Mouse (Mus musculus): ENCODE results near the gene Prkn. TPM values are rescaled to one million over a fixed set of nuclear protein-coding genes. Genes with fewer than 3 reads are reported as not detected.
A peak's percentile ranks its signal among the peaks of the same experiment; 100 is the strongest.

Gene Prkn
- polyA plus RNA-seq, 1 experiment: 28.0 TPM

DNA sequence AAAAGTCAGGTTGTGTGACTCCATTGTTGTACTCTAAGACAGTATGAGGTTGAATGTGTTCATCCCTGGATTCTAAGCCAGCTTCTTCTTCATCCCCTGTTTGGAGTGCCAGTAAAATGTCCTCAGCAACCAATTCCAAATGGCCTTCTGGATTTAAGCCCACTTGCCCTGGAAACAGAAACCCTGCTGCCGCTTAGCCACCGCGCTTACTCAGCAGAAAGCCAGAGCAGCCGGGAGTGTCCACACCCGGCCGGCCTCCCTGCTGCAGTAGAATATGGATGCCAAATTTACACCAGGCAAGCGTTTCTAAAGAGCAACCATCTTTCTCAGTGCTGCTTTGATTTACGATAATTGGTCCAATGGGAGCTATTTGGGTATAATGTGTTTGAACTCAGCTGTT lies 420.5 kb downstream of the Prkn start:
- DNase-seq (ENCODE audit: extremely low spot score in 1 of 2, low spot score in 1 of 2): no peak

DNA sequence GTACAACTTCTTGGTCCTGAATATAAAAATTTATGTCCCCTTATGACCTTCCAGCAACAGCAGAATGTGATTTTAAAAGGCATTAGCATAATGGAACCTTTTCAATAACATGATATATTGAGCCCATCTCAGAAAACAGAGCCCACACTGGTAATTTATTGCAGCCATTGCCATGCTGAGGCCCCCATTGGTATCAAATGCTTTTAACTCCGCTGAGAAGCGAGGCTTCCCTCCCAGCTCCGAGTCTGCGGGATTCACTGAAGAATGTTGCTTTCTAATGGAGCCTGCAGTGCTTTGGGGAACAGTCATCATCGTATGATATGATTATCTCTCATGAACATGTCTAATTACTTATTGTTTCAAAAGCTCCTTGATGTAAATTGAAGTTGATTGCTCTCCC lies 421.5 kb downstream of the Prkn start:
- no peak for DNase-seq (ENCODE audit: extremely low spot score in 1 of 2, low spot score in 1 of 2)

DNA sequence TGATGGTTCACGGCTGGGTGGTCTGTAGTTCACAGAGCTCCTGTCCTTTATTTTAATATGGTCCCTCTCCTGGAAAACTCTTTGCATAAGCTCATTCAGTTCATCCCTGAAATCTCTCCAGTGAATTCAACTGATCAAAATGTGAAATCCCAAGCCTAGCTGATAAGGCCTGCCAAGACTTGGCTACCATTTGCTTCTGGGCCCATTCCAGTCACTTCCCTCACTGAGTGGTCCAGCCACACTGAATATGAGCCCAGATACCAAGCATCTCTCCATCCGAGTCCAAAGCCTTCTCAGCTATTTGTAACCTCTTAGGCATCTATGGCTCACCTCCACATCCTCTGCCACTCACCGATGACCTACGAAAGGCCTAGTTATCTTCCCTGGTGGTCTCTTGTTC lies 427.8 kb downstream of the Prkn start:
- no peak for DNase-seq (ENCODE audit: extremely low spot score in 1 of 2, low spot score in 1 of 2)

DNA sequence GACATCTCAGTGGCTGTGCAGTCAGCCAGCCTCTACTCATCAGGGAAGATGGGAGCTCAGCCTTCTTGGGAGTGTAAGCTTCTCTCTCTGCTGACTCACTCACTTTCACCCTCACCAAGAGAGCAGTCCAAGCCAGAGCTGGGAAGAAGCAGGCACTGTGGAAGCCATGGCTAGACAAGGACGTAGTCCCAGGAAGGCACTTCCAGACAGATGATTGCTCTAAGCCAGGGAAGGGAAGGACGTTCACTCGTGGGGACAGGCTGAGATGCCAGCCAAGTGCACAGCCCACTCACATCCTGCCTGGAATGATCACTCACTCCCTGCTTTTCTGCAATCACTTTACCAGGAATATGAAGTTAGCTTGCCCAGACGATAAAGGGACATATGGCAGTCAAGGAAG lies 430.0 kb downstream of the Prkn start:
- DNase-seq (ENCODE audit: extremely low spot score in 1 of 2, low spot score in 1 of 2): peak; percentile 19 to 54

DNA sequence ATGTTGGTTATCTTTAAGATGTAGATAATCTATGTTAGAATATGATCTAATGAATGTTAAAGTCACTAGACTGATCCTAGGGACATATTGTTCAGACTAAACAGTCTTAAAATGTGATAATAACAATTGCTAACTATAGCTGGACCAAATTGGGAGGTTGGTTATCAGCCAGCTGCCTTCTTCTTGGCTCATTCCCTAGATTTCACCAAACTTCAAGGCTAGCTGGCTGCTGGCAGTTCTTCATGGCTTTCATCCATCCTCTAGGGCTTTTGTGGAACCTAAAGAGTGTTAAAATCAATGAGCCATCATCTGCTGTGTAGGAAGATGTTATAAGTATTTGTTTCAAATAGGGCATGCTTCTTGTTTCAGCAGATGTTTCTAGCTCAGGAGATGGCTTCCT lies 431.7 kb downstream of the Prkn start:
- peak; percentile 53 to 76 for DNase-seq (ENCODE audit: extremely low spot score in 1 of 2, low spot score in 1 of 2)

DNA sequence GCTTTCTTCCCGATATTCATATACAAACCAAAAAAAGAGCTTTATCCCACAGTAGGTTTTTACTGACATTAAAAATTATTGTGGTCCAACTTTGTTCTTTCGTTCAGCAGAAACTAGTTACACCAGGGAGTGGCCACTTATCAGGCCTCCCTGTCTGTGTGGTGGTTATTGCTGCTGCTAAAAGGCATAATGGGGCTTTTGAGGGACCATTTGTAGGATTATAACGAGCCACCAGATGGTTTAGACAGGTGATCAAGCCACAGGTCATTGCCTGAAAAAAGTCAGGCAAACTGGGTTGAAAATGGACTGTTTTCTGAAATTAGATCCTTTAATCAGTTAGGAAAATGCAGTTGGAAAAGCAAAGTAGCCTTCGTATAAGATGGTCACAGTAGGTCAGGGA lies 444.1 kb downstream of the Prkn start:
- DNase-seq (ENCODE audit: extremely low spot score in 1 of 2, low spot score in 1 of 2): no peak

DNA sequence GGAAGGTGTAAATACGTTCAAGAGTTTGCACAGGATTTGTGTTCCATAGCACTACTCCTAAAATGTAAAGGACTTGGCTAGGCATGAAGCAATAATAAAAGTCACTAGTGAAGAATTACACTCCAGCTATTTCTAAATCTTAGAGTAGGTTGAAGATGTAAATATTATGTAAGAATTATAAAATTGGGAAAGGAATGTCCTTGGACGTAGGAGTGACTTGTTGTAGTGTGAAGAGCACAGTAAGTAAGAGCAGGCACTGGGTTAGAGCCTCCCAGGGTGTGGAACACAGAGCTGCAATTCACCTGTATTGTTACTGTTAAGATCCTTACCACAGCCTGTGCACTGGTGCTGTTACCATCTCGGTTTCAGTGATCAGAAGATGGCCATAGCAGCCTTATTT lies 450.0 kb downstream of the Prkn start:
- DNase-seq (ENCODE audit: extremely low spot score in 1 of 2, low spot score in 1 of 2): no peak

DNA sequence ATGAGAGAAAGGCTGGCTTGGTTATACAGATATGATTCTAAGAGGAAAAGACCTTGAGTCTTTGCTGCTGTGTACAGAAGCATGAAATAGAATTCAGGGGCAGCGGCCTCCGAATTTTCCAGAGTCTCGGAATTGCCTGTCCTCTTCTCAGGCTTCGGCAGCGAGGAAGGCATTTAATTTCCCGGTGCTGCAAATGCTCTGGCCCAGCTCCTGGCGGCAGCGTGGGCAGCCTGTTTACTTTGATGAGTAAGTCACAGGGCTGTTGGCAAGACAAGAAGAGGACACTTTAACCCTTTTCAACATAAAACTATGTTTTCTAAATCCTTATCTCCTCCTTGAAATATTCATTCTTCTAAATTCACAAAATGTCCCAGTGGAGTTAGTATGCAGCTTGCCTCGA lies 462.9 kb downstream of the Prkn start:
- peak; percentile 33 to 73 for DNase-seq (ENCODE audit: extremely low spot score in 1 of 2, low spot score in 1 of 2)

DNA sequence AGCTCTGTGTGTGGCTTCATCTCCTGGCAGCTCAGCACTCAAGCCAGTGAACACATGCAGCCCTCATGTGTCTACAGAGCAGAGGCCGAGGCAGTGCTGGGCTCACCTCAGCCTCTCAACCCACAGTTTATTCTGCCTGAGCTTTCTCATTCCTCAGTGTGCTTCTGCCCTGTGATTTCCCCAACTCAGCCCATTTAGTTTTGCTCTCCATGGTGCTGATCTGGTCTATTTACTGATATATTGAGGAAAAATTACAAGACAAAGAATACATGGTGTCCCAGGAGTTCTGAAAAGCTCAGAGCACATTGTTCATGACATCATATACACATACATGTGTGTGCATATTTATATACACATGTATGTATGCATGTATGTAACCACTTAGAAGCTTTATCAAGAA lies 469.7 kb downstream of the Prkn start:
- no peak for DNase-seq (ENCODE audit: extremely low spot score in 1 of 2, low spot score in 1 of 2)

DNA sequence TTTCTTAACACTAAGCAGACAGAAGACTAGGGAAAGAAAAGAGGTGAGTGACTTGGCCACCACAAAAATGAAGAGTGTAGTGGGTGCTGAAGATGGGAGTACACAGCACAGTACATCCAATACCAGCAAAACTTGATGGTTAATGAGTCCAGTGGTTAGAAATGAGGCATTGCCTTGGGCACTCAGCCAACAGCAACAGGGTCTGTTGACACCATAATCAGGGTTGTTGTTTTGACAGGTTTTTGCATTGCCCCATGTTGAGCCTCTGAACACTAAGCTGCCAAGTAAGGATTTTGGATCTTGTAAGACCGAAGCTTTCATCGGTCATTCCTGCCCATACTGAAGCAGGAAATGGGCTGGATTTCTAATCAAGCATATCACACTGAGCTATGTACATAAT lies 474.0 kb downstream of the Prkn start:
- no peak for DNase-seq (ENCODE audit: extremely low spot score in 1 of 2, low spot score in 1 of 2)

DNA sequence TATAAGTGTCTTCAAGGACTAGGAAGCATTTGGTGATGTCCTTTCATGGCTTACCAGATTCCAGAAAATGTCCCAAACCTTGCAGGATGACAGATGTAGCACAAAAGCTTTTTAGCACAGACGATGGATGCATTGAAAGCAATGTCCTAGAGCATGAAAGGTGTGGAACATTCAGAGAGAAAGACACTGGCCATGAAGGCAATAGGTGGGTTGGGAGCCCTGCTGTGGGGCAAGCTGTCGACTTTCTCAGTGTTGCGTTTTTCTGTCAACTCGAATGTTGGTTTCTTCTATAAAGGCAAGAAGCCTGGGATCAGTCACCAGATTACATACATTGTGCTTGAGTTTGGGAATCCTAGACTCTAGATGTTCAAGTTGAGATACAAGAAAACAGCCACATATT lies 475.5 kb downstream of the Prkn start:
- DNase-seq (ENCODE audit: extremely low spot score in 1 of 2, low spot score in 1 of 2): no peak

DNA sequence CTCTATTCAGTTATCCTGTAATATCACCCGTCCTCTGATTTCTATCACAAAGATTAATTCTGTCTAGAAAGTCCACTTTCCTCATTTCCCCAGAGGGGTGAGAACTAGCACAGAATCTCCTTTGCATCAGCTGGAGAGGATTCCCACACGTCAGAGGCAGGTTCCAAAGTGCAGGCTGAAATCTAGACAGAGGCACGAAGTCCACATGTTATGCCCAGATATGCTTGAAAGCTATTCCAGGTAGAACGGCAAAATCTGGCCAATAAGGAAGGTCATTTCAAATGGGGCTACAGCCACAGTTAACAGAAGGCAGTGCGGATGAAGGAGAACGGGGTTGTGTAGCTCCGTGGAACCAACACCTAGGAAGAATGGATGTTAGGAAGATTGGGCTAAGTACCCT lies 478.8 kb downstream of the Prkn start:
- no peak for DNase-seq (ENCODE audit: extremely low spot score in 1 of 2, low spot score in 1 of 2)

DNA sequence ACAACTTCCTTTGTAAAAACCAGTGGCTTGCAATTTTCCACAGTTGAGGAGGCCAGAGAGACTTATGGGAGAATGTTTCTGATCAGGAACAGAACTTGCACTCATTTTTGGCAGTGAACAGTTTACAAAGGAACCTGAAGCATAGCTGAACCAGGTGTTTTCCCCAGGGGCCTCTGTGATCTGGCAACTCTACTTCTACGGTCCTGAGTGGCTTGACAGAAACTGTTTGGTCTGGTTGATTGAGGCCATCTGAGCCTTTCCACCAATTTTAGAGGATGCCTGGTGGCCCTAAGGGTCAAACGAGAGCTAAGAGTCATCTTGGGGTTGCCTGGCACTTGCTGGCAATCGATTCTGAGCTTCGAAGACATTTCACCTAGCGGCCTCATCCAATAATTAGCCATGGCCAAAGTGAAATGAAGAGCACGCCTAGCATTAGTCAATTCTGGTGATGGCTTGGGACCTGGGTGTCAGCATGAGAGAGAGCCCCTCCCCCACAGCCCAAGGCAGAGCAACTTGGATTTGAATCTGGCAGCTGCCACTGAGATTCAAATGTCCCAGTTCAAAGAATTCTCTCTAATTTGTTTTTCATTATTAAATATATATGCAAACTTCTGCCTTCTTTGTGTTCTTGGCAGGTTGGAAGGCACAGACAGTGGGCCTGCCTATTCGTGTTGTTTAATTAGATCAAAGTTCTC lies 479.6 kb downstream of the Prkn start:
- DNase-seq (ENCODE audit: extremely low spot score in 1 of 2, low spot score in 1 of 2): no peak

DNA sequence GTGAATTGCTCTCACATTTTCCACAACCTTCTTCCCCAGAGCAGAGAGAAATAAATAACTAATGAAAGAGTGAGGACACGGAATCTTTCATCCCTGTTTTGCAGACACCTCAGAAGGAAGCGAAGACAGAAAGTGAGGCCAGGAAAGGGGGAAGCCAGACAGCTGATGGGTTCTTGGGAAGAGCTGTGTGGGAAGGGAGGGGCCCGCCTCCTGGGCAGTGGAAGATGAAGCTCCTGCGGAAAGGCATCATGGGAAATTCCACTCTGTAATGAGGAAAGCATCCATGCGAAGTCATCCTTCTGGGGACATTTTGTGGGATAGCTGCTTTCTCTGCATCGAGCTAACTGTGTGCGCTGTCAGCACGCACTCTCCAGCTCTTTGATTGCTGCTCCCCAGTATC lies 491.9 kb downstream of the Prkn start:
- no peak for DNase-seq (ENCODE audit: extremely low spot score in 1 of 2, low spot score in 1 of 2)

DNA sequence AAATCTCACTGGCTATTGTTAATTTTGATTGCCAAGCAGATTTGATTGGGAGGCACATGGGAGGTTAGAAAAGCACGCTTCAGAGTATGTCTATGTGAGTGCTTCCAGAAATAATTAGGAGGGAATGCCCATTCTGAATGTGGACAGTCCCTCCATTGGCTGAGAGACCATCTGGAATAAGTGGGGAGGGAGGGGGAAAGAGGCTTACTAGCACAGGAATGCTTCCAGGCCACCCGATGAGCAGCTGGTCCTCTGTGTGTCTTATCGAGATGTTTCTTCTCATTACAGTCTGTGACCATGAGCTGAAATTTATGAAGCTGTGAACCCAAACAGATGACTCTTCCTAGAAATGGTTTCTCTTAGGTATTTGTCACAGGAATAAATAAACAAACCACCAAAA lies 493.6 kb downstream of the Prkn start:
- DNase-seq (ENCODE audit: extremely low spot score in 1 of 2, low spot score in 1 of 2): no peak

DNA sequence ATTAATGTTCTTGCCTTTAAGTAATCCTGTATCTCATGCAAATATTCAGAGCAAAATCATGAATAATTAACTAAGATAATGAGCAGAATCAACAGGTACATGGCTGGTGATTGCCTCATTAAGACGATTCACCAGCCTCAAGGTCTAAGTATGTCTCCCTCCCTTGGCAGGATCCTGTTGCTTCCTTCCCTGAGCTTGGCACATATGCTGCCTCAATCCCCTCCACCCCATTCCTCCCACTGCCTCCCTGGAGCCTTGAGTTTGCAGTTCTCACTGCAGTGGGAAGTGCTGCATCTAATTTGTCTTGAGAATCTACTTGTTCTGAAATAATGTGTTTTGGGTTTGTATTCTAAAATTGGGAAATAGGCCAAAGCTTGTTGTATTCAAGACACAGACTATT lies 496.0 kb downstream of the Prkn start:
- peak in 1 of 2 experiments; percentile 66 for DNase-seq (ENCODE audit: extremely low spot score in 1 of 2, low spot score in 1 of 2)

DNA sequence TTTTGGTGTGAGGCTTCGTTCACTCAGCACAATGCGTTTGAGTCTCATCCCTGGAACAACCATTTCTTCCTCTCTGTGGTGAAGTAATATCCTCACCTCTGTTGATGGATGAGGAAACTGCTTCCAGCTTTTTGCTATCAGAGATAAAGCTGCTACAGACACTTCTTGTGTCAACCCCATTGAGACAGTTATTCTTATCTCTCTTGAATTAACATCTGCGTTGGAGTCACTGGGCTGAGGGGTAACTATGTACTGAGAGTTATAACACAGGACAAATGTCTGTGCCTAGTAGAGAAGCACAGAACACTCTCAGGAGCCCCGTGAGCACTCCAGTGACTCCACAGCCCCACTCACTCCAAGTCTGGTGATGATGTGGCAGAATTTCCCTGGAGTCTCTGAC lies 500.2 kb downstream of the Prkn start:
- no peak for DNase-seq (ENCODE audit: extremely low spot score in 1 of 2, low spot score in 1 of 2)

DNA sequence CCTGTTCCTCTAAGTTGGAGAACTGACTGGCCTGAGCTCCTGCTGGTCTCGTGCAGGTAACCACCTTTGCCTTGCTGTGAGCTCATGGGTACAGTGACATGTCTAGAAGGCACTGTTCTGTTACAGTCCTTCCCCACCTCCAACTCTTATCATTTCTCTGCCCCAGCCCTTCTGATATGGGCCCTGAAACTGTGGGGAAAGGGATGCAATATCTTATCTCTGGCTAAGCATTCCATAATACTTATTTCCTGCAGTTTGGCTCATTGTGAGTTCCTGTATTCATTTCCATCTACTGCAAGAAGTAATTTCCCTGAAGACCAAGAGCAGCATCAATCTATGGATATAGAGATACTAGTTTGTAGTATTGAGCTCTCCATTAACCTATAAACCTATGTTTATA lies 506.1 kb downstream of the Prkn start:
- DNase-seq (ENCODE audit: extremely low spot score in 1 of 2, low spot score in 1 of 2): no peak

DNA sequence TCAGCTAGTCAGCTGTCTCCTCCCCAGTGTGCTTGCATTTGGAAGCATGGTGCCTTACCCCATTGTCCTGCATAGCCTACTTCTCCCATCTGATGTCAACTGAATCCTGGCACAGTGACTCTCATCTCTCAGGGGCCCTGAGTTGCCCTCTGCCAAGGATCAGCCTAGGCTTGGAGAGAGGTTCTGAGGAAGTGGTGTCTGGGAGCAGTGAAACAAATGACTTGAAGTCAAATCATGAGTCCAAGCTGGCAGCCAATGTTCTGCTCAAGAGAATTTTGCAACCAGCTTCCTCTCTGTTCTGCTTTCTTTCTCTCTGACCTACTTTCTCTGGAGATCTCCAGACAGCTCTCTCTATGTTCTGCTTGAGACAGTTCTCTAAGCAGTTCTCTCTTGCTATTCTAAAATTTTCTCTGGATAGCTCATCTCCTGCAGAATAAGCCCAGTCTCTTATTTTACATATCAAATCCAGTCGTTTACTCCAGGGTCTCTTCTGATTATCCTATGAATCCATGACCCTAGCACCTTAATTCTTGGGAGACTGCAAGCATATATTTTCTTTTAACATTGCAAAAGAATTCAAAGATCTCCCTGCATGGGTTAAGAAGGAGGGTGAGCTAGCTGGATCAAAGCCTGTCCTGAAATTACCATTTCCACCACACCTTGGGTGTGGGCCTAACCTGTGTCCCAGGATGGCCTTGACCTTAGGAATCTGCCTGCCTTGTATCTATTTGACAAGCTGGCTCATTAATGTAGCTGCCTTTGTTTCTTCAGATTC lies 512.8 kb downstream of the Prkn start:
- peak in 1 of 2 experiments; percentile 45 for DNase-seq (ENCODE audit: extremely low spot score in 1 of 2, low spot score in 1 of 2)

DNA sequence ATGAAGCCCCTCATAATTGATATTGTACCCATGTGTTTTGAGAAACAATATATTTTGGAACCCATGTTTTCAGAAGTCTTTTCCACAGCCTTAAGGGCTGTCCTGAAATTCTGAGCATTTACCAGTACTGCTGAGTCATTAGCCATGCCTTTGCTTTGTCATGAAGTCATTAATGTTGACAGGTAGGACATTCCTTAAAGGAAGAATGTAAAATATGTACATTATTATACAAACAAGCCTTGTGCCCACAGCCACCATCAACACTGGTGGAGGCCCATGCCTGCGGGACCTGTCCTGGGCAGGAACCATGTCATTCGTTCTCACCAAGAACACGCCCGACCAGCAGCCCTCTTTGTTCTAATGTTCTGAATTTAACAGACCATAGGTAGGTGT lies 513.4 kb downstream of the Prkn start:
- DNase-seq (ENCODE audit: extremely low spot score in 1 of 2, low spot score in 1 of 2): no peak

DNA sequence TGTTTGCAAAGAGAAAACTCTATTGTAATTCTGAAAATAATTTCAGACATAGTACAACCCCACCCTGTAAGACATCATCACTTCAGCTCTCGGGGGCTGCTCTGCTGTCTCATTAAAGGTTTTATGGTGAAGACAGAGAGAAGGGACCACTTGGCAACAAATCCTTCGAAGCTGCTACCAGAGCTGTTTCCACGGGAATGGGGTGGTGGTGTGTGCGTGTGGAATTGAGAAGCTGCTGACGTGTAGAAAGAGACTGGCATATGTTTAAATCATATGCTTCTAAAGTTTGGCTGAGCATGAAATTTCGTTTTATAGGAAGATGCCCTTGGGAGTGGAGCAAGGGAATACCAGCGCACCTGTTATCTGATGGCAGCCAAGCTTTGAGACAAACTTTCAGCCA lies 514.2 kb downstream of the Prkn start:
- peak in 1 of 2 experiments; percentile 15 for DNase-seq (ENCODE audit: extremely low spot score in 1 of 2, low spot score in 1 of 2)

DNA sequence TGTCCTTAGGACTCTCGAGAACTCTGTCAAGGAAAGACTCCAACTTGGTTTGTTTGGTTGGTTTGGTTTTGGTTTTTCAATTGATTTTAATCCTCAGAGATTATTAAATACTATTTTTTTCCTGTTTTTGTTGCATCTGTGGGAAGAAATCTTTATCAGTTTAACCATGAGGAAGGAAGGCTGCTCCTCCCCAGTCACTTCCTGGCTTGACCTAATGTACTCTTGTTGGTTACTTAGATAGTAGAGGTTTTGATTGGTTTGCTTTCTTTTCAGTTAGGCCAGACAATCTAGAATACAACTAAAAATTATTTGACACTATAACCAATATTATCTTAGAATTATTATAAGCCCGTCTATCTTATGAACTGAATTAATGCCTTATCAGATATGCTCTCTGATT lies 535.3 kb downstream of the Prkn start:
- no peak for DNase-seq (ENCODE audit: extremely low spot score in 1 of 2, low spot score in 1 of 2)

Measured in frontal cortex, adult 2 months (tissue).